Mouse (Mus musculus): Measurements from ENCODE around the gene Nkx1-1. TPM values are rescaled to one million over a fixed set of nuclear protein-coding genes. Genes with fewer than 3 reads are reported as not detected.

Nkx1-1 gene
- polyA plus RNA-seq (2014; fragmentation: Nextera tagmentation; extraction: Ambion mirVana) = 0.40 and 0.48 TPM in 2 replicates

DNA sequence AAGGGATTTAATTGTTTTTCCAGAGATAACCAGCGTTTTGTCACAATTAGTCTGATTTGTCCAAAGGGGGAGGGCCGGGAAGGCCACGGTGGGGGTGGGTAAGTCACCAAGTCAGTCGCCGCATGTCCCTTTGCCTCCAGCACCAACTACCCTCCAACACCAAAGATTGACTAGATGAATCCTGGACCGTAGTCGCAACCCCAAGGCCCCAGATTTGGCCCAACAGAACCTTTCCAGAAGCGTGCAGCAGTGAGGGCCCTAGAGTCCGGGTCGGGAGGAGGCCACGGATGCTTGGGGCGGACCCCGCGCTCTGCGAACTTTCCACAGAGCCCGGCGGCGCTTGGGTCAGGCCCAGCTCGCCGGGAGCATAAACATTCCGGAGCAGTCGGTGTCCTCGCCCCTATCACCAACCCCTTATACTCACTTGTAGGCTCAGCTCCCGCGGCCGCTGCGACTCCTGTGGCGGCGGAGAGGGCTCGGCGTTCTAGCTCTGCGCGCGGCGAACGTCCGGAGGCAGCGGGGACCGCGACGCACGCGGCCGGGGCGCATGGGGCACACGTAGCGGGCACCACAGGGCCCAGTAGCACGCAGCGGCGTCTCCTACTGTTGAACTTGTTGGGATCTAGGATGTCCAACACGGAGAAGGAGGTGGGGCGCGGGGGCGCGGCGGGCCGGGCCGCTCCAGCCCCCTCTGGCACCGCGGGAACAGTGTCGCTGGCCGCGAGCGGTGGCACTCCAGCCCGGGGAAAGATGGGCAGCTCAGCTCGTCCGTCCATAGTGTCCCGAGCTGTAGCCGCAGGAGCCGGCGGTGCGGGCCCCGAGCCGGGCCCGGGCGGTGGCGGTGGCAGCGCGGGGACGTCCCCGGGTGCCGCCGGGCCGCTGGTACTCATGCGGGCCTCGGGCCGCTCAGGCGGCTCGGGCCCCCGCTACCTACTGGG lies at the start of gene Nkx1-1:
Gene Nkx1-1, minus strand, starts transcription at position 776 of the 938 bp plus-strand sequence.
- Histone ChIP-seq H3K27me3 (ENCODE audit: control insufficient read depth, insufficient read depth, low read length) (peaks cover 99% of the 10 kb centered on the region), H3K4me3 (ENCODE audit: low read depth, low read length) (peak within 1 kb of the TSS; percentile 19; the same call in 1 of the 2 replicates), H3K9me3 (ENCODE audit: control insufficient read depth, low read length) (no peaks in the 10 kb centered on the region), H3K27ac (ENCODE audit: low read depth, low read length) (no peak within 1 kb of the TSS), H3K9ac (ENCODE audit: low read length) (no peak within 1 kb of the TSS), H3K4me1 (ENCODE audit: control insufficient read depth, insufficient read depth, low read length) (peaks cover 26% of the 10 kb centered on the region), H3K4me2 (peak within 1 kb of the TSS; percentile 30), H3K36me3 (ENCODE audit: control insufficient read depth, insufficient read depth, low read length) (no peaks in the 10 kb centered on the region)
- ATAC-seq (ENCODE audit: low FRiP score) = no peak
- WGBS = 1% methylated on average over 85 of the region's 90 CpGs
- peak; percentile 93 for DNase-seq (ENCODE audit: low spot score, missing footprints)

DNA sequence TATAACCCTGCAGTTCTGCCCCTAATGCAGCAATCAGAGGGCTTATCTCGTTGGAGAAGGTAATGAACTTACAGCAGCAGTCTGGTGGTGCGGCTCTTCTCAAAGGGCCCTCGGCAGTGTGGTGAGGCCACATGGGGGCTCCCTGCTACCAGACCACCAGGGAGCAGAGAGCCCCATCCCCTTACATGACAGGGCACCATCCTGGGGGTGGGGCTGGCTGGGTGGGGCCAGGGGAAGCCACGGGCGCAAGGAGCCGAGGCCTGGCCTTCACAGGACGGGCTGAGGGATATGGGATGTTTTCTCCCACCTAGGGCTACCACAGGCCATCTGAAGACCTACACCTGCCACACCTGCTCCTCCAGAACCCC lies 47.5 kb upstream of the Nkx1-1 start:
- 60% methylated on average over 7 of the region's 7 CpGs for WGBS
- H3K4me3 ChIP-seq (ENCODE audit: low read depth, low read length) = no peak overlapping the region
- no peak overlapping the region for H3K4me2 ChIP-seq
- H3K27me3 ChIP-seq (ENCODE audit: control insufficient read depth, insufficient read depth, low read length) = no peaks in the 10 kb centered on the region
- no peak for DNase-seq (ENCODE audit: low spot score, missing footprints)
- no peaks in the 10 kb centered on the region for H3K9me3 ChIP-seq (ENCODE audit: control insufficient read depth, low read length)
- no peaks in the 10 kb centered on the region for H3K4me1 ChIP-seq (ENCODE audit: control insufficient read depth, insufficient read depth, low read length)
- no peak overlapping the region for H3K9ac ChIP-seq (ENCODE audit: low read length)
- ATAC-seq (ENCODE audit: low FRiP score) = 0 out of 2 replicates have a peak, but pooled peaks have one; percentile 24
- H3K36me3 ChIP-seq (ENCODE audit: control insufficient read depth, insufficient read depth, low read length) = no peaks in the 10 kb centered on the region
- no peak overlapping the region for H3K27ac ChIP-seq (ENCODE audit: low read depth, low read length)

DNA sequence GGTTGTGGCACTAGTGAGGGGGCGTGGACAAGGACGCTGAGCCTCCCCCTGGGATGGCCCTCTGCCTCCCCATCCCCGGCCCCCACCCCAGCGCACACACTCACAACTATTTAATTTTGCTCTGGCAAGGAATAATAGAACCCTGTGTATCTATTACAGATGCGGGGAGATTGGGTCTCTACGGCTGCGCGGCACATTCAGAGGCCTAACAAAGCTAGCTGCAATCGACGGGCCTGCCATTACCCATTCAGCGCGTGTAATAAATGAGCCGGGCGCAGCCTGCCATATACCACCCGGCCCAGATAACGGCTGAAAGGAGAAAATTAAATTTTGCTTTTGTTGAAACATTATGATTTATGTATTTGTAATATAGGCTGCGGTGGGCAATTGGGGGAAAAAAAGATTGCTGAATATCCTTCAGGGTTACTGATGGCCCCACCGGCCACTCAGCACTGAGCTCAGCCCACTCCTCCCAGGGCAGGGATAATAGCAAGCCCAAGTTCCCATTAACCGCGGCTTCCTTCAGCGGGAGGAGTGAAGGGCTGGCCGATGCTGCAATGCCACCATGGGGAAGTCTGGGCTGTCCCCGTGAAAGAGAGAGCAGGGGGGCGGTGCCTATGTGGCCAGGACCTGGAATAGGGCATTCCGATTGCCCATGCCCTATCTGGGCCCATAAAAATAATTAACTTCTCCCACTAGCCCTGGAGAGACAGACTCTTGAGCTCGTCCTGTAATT lies 47.0 kb upstream of the Nkx1-1 start:
- Histone ChIP-seq H3K4me3 (ENCODE audit: low read depth, low read length) (no peak overlapping the region), H3K27me3 (ENCODE audit: control insufficient read depth, insufficient read depth, low read length) (no peaks in the 10 kb centered on the region), H3K4me1 (ENCODE audit: control insufficient read depth, insufficient read depth, low read length) (no peaks in the 10 kb centered on the region), H3K36me3 (ENCODE audit: control insufficient read depth, insufficient read depth, low read length) (no peaks in the 10 kb centered on the region), H3K27ac (ENCODE audit: low read depth, low read length) (no peak overlapping the region), H3K9ac (ENCODE audit: low read length) (no peak overlapping the region), H3K4me2 (no peak overlapping the region), H3K9me3 (ENCODE audit: control insufficient read depth, low read length) (no peaks in the 10 kb centered on the region)
- DNase-seq (ENCODE audit: low spot score, missing footprints) (no peak), ATAC-seq (ENCODE audit: low FRiP score) (no peak)
- 69% methylated on average over 26 of the region's 26 CpGs for WGBS

DNA sequence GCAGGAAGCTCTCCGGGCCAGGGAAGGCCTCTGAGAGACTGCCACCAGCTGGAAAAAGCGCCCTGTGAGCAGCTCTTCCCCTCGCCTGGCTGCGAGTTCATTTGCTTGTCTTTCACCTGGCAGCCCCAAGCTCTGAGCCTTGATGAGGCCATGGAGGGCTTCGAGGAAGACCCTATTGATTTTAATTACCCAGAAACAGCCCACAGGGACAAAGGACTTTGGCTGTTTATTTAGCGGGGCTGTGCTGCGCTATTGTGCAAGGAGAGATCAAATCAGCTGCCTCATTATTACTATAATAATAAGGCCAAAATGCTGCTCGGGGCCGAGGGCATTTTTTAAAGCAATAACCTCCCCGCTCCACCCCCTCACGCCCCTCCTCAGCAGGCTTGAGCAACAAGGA lies 31.7 kb upstream of the Nkx1-1 start:
- H3K36me3 ChIP-seq (ENCODE audit: control insufficient read depth, insufficient read depth, low read length) = no peaks in the 10 kb centered on the region
- H3K27ac ChIP-seq (ENCODE audit: low read depth, low read length) = peak overlapping the region; percentile 6
- no peak overlapping the region for H3K4me3 ChIP-seq (ENCODE audit: low read depth, low read length)
- no peak overlapping the region; the same call in 1 of the 2 replicates for H3K9ac ChIP-seq (ENCODE audit: low read length)
- ATAC-seq (ENCODE audit: low FRiP score) = peak; percentile 27; the same call in 1 of the 2 replicates
- no peaks in the 10 kb centered on the region for H3K27me3 ChIP-seq (ENCODE audit: control insufficient read depth, insufficient read depth, low read length)
- peak; percentile 82 for DNase-seq (ENCODE audit: low spot score, missing footprints)
- no peak overlapping the region for H3K4me2 ChIP-seq
- 54% methylated on average over 11 of the region's 11 CpGs for WGBS
- peaks cover 3% of the 10 kb centered on the region for H3K4me1 ChIP-seq (ENCODE audit: control insufficient read depth, insufficient read depth, low read length)
- H3K9me3 ChIP-seq (ENCODE audit: control insufficient read depth, low read length) = no peaks in the 10 kb centered on the region

DNA sequence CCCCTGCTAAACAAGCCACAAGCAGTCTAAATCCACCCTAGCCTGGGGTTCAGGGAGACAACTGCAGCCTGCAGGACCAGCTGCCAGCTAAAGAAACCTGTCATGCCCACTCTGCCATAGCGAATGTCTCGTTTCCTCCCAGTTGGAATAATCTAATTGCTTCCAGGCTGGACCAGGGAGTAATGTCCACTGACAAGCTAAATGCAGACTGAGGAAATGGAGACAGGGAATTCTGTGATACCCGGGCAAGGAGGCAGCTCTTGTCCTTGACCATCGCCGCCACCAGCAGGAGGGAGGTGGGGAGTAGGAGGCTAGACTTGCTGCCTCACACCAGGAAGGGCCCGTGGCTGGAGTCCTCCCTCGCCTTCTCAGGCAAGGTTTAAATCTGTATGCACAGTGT lies 30.6 kb upstream of the Nkx1-1 start:
- H3K4me3 ChIP-seq (ENCODE audit: low read depth, low read length) = no peak overlapping the region
- ATAC-seq (ENCODE audit: low FRiP score) (no peak), DNase-seq (ENCODE audit: low spot score, missing footprints) (no peak)
- H3K27me3 ChIP-seq (ENCODE audit: control insufficient read depth, insufficient read depth, low read length) = no peaks in the 10 kb centered on the region
- no peak overlapping the region for H3K4me2 ChIP-seq
- H3K36me3 ChIP-seq (ENCODE audit: control insufficient read depth, insufficient read depth, low read length) = no peaks in the 10 kb centered on the region
- H3K9me3 ChIP-seq (ENCODE audit: control insufficient read depth, low read length) = no peaks in the 10 kb centered on the region
- H3K9ac ChIP-seq (ENCODE audit: low read length) = no peak overlapping the region
- H3K27ac ChIP-seq (ENCODE audit: low read depth, low read length) = no peak overlapping the region
- peaks cover 3% of the 10 kb centered on the region for H3K4me1 ChIP-seq (ENCODE audit: control insufficient read depth, insufficient read depth, low read length)
- 78% methylated on average over 7 of the region's 7 CpGs for WGBS

DNA sequence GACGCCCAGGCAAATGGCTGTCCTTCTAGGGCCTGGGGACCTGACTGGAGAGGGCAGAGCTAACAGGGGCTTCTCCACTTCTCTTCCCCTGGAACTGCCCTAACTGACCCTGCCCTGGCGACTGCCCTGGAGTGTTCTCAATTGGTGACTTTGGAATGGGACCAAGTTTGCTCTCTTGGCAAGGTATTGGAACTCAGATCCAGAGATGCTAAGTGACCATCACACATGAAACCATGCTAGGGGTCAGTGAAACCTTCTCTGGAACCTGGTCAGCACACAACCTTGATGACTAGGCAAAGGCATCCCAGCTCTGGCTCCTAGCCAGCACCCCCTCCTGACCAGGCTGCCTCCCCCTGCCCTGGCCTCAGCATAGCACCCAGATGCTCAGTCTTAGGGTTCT lies 25.3 kb upstream of the Nkx1-1 start:
- Histone ChIP-seq H3K4me3 (ENCODE audit: low read depth, low read length) (no peak overlapping the region), H3K36me3 (ENCODE audit: control insufficient read depth, insufficient read depth, low read length) (no peaks in the 10 kb centered on the region), H3K27ac (ENCODE audit: low read depth, low read length) (no peak overlapping the region), H3K27me3 (ENCODE audit: control insufficient read depth, insufficient read depth, low read length) (no peaks in the 10 kb centered on the region), H3K4me1 (ENCODE audit: control insufficient read depth, insufficient read depth, low read length) (no peaks in the 10 kb centered on the region), H3K9me3 (ENCODE audit: control insufficient read depth, low read length) (no peaks in the 10 kb centered on the region), H3K9ac (ENCODE audit: low read length) (no peak overlapping the region), H3K4me2 (no peak overlapping the region)
- 80% methylated on average over 2 of the region's 2 CpGs for WGBS
- DNase-seq (ENCODE audit: low spot score, missing footprints) (no peak), ATAC-seq (ENCODE audit: low FRiP score) (no peak)

DNA sequence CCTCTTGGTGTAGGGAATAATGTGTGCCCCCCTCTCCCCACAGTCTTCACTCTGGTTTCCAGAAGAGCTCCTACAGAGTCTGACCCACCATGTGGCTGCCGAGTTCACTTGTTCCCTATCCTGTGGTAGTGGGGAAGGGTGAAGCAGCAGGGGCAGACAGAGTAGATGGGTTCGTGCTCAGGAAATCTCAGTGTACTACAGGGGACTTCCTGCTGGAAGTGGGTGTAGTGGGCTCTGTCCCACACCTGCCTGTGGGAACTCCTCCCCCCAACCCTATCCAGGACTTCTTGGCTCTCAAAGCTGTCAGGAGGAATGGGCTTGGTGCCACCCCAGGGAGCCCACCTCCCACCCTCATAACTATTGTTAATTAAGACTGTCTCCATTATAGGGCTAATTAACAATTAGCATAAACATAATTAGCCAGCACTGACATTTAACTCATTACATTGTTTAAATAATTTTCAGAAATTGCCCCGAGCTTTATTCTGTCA lies 24.4 kb upstream of the Nkx1-1 start:
- no peaks in the 10 kb centered on the region for H3K27me3 ChIP-seq (ENCODE audit: control insufficient read depth, insufficient read depth, low read length)

DNA sequence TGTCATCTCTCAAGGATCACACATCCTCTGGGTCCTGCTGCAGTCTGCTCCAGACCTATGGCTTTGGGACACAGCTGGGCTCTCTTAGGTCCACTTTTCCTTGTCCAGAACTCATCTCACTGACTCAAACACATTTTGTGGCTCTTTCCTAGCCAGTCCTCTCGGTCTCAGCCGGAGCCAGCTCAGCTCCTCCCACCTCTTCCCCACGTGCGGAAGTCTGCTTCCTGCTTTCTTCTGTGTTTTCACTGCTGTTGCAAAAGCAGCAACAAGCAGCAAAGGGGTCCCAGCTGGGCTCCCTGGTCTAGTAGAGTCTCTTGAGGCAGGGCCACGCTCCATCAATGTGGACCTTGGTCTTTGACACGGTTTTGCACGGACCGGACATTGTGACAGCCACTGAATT lies 22.0 kb upstream of the Nkx1-1 start:
- DNase-seq (ENCODE audit: low spot score, missing footprints) = no peak
- WGBS = 76% methylated on average over 8 of the region's 8 CpGs

More for the DNA sequence above, 24.4 kb upstream of the Nkx1-1 start:
- ATAC-seq (ENCODE audit: low FRiP score) (no peak), DNase-seq (ENCODE audit: low spot score, missing footprints) (no peak)
- H3K4me2 ChIP-seq = no peak overlapping the region
- H3K9me3 ChIP-seq (ENCODE audit: control insufficient read depth, low read length) = no peaks in the 10 kb centered on the region
- no peaks in the 10 kb centered on the region for H3K36me3 ChIP-seq (ENCODE audit: control insufficient read depth, insufficient read depth, low read length)
- H3K4me1 ChIP-seq (ENCODE audit: control insufficient read depth, insufficient read depth, low read length) = no peaks in the 10 kb centered on the region
- H3K9ac ChIP-seq (ENCODE audit: low read length) = no peak overlapping the region
- no peak overlapping the region for H3K27ac ChIP-seq (ENCODE audit: low read depth, low read length)
- H3K4me3 ChIP-seq (ENCODE audit: low read depth, low read length) = no peak overlapping the region
- WGBS = 69% methylated on average over 3 of the region's 3 CpGs

DNA sequence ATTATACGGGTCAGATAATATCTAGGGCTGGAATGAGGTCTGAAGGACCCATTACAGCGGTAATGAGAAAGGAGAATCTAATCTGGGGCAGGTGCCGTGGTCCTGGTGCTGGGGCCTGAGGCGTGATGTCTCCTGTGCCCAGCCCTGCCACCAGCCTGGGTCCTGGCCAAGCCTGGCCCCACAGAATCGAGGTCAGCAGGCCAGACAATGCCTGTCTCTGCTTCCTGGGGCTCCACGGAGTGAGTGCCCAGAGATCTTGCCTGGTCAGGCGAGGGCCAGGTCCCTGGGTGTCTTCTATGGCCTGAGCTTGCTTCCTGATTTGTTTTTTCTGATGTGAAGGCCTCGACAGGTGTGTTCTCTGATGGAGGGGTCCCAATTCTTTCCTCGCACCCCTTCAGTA lies 10.0 kb upstream of the Nkx1-1 start:
- peaks cover 4% of the 10 kb centered on the region for H3K4me1 ChIP-seq (ENCODE audit: control insufficient read depth, insufficient read depth, low read length)
- H3K4me3 ChIP-seq (ENCODE audit: low read depth, low read length) = no peak overlapping the region
- no peak overlapping the region for H3K9ac ChIP-seq (ENCODE audit: low read length)
- H3K4me2 ChIP-seq = no peak overlapping the region
- ATAC-seq (ENCODE audit: low FRiP score) (no peak), DNase-seq (ENCODE audit: low spot score, missing footprints) (no peak)
- 51% methylated on average over 9 of the region's 9 CpGs for WGBS
- H3K27me3 ChIP-seq (ENCODE audit: control insufficient read depth, insufficient read depth, low read length) = peaks cover 26% of the 10 kb centered on the region
- H3K9me3 ChIP-seq (ENCODE audit: control insufficient read depth, low read length) = no peaks in the 10 kb centered on the region
- no peaks in the 10 kb centered on the region for H3K36me3 ChIP-seq (ENCODE audit: control insufficient read depth, insufficient read depth, low read length)
- H3K27ac ChIP-seq (ENCODE audit: low read depth, low read length) = no peak overlapping the region

More for the DNA sequence above, 22.0 kb upstream of the Nkx1-1 start:
- Histone ChIP-seq H3K36me3 (ENCODE audit: control insufficient read depth, insufficient read depth, low read length) (no peaks in the 10 kb centered on the region), H3K4me1 (ENCODE audit: control insufficient read depth, insufficient read depth, low read length) (no peaks in the 10 kb centered on the region), H3K9ac (ENCODE audit: low read length) (no peak overlapping the region), H3K4me3 (ENCODE audit: low read depth, low read length) (no peak overlapping the region), H3K27me3 (ENCODE audit: control insufficient read depth, insufficient read depth, low read length) (no peaks in the 10 kb centered on the region), H3K4me2 (no peak overlapping the region), H3K9me3 (ENCODE audit: control insufficient read depth, low read length) (no peaks in the 10 kb centered on the region), H3K27ac (ENCODE audit: low read depth, low read length) (no peak overlapping the region)
- ATAC-seq (ENCODE audit: low FRiP score) = no peak
